Mouse (Mus musculus): ENCODE data around the gene Pdcd2l.
A peak's percentile ranks its signal among the peaks of the same experiment; 100 is the strongest.

Pdcd2l gene

DNA sequence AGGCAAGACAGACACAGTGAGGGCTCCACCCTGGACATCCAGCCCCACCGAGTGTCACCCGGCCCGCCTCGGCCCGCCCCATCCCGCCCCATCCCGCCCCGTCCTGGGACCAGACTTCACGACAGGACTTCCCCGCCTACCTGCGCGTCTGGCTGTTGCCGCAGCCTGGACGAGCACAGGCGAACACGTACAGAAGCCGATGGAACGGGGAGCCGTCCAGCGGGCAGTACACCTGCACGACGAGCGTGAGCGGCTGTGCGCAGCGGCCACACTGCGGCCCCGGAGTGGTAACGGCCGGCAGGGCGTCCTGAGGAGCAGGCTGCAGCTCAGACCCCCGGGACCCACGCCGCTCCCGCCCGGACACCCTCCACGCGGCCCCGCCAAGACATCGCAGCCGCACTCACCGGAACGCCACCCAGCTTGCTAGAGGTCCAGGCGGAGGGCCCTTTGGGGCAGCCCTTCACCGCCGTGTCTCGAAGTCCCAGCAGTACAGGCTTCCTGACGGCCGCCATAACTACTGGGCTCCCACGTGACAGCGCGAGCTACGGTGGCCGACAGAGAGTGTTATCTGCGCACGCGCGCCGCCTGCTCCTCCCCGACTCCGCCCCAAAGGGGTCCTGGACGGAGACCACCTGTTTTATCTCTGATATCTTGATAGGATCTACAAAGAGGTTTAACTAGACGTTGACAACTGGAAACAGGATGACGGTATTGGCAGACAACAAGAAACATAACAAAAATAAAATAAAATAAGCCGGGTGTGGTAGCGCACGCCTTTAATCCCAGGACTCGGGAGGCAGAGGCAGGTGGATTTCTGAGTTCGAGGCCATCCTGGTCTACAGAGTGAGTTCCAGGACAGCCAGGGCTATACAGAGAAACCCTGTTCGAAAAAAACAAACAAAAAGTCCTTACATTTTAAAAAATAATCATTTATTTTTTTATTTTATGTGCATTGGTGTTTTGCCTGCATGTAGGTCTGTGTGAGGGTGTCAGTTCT is at the start of gene Pdcd2l:
Gene Pdcd2l (minus strand): TSS at position 530 of the 997 bp plus-strand sequence.
- peak; percentile 90 to 94 for DNase-seq

DNA sequence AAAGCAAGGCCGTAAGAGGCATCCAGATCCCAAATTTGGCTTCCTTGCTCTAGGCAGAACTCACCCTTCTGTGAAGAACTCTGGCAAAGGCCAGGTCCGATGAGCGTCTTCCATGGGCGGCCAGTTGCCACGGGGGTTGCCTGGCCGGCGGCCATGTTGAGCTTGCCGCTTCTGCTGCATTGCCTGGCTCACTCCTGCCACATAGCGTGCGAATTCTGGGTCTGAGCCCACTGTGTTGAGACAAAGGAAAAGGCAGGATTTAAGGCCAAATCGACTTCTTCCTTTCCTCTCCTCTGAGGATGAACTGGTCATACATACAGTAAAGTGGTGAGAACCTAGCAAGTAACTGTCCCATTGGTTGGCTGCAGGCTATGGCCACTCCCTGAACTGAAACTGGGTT is 45.7 kb upstream of the Pdcd2l start:
- DNase-seq, result peak; percentile 74 to 79

DNA sequence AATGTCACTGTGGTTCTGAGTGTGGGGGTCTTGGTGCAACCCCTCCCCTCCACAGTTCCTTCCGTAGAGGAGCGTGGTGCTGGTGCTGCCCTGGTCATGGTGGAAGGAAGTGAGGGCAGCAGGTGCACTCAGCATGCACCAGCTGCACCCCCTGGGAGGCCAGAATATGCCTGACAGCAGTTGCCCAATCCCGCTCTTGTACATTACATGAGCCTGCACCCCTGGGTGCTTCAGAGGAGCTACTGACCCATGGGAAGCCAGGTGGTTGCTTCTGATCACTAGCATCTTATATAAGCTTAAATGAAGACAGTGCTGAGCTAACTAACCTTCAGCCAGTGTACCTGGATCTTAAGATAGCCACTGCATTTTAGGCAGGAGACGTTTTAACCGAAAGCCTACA is 41.6 kb upstream of the Pdcd2l start:
- DNase-seq, result no peak

DNA sequence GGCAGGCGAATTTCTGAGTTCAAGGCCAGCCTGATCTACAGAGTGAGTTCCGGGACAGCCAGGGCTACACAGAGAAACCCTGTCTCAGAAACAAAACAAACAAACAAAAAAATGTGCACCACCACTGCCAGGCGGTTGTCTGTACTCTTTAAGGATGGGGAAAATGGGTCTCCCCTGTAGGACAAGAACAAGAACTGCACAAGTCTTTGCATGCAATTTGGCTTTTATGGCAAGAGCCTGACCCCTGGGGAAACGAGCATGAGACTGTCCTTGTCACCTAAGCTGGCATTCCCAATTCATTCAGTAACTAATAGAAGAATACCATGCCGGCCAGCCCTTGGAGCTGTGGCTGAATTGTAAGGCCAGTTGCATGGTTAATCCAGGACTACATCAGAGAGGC is 39.1 kb upstream of the Pdcd2l start:
- DNase-seq, result no peak

DNA sequence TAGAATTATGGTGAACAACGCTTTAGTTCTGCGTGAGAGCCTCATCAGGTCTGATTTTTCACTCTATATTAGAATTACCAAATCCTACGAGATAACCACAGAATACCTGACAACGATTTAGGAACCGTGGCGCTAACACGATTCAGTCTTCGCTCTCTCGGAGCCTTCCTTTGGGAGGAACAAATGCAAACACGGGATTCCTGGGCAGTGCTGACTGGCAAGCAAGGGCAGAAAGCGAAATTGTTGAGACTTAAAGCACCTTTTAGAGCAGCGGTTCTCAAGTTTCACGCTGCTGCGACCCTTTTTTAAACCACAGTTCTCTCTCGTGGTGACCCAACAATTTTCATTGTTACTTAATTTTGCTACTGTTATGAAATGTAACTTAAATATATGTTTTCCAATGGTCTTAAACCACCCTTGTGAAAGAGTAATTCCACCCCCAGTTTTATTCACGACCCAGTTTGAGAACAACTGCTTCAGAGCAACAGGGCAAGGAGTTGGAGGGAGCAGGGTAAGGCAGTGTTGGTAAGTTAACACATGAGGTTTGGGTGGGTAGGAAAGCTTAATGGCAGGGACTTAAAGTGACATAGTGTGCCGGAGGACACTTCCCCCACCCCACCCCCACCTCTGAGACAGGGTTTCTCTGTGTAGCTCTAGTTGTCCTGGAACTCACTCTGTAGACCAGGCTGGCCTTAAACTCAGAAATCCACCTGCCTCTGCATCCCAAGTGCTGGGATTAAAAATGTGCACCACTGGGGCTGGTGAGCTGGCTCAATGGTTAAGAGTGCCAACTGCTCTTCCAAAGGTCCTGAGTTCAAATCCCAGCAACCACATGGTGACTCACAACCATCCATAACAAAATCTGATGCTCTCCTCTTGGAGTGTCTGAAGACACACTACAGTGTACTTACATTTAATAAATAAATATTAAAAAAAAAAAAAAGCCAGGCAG is 38.4 kb upstream of the Pdcd2l start:
- DNase-seq, result no peak

DNA sequence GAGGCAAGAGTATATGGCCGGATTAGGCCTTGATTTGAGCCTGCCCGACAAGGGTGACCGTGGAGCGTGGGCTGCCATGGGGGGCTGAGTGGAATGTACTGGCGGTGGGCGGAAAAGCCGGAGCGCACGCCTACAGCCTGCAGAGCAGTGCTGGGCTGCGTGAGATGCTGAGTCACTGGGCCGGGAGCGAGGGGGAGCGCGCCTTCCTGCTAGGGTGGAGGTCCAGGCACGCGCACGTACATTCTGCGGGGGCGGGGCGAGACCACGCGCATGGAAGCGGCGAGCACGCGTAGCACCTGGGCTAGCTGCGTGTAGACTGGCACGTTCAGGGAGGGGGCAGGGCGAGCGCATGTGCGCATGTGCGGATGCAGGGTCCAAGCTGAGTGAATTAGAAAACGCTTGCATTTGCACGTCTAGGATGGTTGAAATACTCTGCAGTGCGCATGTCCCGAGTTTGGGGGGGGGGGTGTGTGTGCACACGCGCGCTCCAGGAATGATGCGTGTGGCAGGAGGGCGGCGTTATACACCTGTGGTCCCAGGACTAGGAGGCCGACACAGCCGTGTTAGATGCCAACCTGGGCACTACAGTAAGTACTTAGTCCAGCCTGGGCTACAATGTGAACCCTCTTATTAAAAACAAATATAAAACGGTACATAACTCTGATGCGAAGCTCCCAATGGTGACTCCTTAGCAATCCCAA is 37.6 kb upstream of the Pdcd2l start:
- DNase-seq, result peak; percentile 100

DNA sequence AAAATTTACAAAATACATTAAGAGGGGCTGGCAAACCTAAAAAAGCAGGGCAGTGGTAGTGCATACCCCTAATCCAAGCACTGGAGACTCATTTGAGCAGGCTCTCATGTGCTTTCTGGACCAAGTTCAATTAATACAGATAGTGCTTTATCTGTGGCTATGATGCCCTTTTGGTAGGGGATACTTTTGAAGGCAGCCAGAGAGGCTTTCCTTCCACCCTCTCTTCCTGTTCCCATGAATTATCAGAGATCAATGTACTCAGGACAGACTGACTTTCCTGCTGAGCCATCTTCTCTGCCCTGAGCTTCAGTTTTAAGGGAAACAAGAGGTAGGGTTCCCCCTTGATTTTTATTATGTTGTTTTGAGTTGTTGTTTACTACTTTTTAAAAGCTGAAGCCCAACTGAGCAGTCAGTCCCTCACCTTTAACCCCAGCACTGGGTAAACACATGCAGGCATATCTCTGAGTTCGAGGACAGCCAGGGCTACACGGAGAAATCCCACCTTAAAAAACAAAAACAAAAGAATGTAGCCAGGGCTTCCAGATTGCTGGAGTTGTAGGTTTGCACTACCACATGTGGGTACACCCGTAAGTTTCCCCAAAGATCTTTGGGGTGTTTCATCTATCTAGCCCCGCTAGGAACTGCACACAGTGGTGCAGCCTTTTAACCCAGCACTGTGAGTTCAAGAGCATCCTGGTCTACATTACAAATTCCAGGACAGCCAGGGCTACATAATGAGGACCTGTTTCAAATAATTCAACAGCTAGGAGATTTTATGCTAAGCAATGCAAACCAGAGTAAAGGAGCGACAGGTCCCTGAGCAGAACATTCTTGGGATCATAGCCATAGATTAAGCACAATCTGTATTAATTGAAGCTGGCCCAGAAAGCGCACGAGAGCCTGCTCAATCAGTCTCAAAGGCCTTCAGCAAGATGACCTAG is 36.6 kb upstream of the Pdcd2l start:
- DNase-seq, result no peak

DNA sequence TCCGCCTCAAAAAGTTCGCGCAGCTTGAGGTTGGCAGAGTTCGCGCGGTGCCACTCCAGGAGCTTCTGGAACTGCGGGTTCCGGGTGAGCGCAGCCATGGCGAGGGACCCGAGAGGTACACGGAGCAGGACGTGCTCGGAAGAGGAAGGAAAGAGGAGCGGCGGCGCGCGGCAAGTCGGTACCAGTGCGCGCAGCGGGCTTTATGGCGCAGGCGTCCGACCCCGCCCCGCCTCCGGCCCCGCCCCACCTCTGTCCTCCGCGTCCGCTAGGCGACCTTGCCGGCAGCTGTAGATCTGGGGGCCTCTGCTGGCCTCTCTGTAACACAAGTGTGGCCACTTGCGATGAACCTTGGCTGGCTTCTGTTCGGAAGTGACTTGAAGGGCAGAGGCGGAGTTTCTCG is 33.7 kb upstream of the Pdcd2l start, which contains the start of gene Gpi1:
Gene Gpi1 (minus strand): TSS at position 221 of the 400 bp plus-strand sequence.
- DNase-seq, result peak; percentile 80 to 86

DNA sequence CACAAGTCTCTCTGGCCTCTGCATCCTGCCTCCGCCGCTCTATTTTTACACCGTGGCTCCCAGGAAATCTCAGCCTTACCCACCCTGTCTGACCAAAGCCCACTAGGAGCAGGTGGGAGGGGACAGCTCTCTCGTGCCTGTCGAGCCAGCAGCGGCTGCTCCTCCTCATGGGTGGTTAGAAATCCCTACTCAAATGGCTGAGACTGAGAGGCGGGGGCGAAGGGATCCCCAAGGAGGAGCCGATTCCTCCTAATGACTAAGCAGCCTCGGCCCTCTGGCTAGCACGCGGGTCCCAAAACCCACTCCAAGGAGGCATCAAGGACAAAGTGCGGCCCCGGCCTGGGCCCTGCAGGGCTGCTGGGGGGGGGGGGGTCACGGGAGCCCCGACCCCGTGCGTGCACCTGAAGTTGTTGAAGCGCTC is 33.2 kb upstream of the Pdcd2l start:
- DNase-seq, result peak; percentile 63

DNA sequence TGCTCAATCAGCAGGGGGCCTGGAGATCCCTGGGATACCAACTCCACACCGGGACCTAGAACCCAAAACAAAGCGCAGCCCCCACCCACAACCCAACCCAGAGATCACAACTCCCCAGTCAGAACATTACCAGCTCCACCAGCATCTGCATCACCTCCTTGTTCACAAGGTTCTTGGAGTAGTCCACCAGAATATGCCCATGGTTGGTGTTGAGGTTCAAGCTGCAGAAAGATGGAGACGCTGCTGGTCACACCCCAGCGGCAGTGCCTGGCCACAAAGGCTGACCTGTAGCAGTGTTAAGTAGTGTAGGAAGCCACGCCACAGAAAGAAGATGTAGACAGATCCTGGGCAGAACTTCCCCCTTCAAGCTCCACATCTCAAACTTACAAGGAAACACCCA is 32.7 kb upstream of the Pdcd2l start:
- no peak for DNase-seq

DNA sequence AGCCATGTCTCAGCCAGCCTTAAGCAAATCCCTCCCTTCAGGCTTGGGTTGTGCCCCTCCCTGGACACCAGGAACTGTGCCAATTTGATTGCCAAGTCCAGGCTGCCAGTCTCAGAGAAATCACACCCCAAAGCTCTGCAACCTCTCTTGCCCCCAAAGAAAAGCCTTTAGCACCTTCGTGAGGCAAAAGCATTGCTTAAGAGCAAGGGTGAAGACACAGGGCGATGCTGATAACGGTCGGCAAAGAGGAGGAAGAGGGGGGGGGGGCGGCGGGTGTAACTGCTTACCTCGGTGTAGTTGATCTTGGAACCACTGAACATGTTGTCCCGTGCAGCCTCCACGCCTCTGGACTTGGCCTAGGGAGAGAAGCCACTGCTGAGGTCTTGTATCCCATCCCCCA is 32.2 kb upstream of the Pdcd2l start:
- peak; percentile 57 to 66 for DNase-seq

DNA sequence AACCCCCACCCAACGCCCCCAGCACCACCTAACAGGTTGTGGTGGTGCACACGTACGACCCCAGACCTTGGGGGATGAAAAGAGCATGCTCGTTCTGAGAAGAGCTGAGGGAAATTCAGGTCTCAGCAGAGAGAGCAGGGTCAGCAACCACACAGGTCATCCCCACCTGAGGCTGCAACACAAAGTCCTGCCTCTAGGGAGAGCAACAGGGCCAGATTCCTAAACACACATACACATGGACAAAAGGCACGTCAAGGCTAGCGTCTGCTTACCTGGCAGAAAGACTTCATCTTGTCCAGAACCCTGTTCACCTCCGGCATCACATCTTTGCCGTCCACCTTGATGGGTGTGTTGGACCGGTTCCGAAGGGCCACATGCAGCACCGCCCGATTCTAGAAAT is 30.4 kb upstream of the Pdcd2l start:
- DNase-seq, result no peak

DNA sequence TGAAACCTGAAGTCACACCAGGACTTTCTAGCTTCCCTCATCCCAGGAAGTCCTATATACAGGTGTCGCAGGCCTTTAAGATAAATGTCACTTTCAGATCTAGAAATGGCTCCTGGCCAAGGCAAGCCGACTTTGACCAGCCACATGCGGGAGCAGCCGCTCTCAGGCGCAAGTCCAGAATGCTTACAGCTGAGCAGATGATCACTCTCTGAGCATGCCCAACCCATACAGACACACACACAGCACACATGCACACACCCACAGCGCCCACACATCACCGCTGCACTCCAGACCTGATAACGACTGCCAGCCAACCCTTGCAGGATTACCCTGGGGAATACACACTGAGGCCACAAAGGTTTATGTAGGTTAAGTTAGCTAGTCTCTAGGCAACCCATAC is 29.6 kb upstream of the Pdcd2l start:
- DNase-seq, result no peak

DNA sequence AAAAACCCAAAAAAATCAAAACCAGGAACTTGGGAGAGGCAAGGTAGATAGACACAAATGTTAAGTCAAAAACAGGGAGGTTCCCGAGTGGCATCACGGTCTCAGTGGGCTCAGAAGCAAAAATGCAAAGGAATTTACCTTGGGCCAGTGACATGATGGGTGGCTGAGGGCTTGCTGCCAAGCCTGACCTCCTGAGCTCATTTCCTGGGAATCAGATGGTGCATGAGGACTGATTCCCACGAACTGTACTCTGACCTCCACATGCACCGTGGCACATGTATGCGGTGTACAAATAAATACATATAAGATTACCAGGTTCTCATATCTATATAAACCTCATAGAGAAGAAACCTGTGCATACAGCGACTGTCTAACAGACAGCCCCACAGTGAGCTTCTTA is 27.8 kb upstream of the Pdcd2l start:
- no peak for DNase-seq

DNA sequence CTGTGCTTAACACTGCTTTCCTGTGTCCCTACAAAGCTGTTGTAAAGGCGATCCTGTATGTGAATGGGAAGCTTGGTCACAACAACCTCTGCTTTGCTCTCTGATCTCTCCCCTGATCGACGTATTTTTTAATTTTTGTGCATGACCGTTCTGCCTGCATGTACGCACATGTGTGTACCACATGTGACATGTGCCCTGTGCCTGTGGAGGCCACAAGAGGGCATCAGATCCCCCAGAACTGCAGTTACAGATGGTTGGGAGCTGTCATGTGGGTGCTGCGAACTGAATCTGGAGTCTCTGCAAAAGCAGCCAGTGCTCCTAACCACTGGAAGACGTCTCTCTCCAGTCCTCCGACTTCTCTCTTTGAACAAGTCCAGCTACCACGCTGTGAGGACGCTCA is 25.9 kb upstream of the Pdcd2l start:
- no peak for DNase-seq

DNA sequence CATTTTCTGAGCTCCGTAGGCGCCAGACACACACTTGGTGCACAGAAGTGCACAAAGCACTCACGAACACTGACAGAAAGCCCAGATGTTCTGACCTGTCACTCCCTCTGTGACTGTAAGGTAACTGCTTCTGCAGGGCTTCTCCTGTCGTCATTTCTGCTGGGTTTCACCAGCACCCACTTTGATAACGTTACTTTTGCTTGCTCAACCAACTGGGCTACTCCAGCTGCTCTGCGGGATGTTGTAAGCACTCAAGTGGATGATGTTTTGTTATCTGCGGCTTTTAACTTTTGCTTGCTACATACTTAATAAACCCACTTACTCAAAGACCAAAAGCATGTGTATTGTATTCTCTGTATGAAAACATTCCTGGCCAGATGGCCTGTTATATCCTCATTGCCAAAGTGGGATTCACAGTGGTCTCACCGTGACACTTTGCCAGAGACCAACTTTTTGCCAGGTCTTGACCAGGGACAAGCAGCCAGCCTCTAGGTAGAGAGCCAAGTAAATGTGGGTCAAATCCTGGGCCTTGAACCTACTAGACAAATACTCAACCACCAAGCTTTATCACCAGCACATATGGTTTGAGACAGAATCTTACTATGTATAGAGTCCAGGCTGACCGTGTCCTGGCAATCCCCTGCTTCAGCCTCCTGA is 25.3 kb upstream of the Pdcd2l start:
- no peak for DNase-seq

DNA sequence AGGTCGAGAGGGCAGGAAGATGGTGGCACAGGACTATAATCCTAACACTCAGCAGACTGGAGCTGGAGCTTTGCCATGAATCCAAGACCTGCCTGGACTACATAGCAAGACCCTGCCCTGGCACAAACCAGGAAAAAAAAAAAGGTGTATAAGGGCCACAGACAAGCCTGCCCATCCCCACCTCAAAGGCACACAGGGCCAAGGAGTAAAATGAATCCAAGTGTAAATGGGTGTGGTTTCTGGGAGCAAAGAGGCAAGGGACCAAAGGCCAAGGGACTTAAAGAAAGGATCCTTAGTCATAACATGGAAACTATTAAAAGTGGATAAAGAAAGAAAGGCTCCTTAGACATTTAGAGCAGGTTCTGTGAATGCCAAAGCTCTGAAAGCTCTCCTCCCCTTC is 22.0 kb upstream of the Pdcd2l start:
- DNase-seq, result no peak

DNA sequence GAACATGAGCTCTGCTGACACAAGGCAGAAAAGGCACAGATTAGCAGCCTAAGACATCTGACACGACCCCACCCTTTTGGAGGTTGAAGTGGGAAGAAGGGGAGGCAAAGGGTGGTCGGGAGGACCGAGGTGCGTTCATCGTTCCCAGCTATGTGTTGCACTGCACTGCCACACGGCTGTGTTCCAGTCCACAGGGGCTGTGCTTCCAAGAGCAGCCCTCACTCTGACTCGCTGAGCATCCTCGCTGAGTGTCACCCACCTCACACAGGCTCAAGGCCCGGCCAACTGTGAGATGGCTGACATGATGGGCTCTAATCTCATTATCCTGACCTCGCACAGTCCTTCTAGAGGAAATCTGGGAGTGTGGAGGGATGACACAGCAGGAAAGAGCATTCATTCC is 20.0 kb upstream of the Pdcd2l start:
- no peak for DNase-seq

DNA sequence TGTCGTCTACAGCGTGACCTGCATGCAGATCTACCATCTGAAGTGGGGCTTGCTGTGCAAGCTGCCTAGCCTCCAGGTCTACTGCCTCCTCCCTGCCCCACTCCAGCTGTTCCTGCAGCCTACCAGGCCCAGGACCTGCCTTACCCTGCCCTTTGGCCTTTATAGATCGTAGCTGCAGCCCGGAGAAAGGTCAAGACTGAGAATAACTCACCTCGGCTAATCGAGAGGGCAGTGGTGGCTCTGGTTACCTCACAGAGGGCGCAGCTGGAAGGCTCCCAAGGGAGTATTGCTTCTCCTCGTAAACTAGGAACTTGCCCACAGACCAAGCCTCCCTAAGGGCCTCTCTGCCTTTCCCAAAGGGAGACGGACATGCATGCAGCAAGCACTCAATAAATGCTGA is 19.0 kb upstream of the Pdcd2l start:
- no peak for DNase-seq

DNA sequence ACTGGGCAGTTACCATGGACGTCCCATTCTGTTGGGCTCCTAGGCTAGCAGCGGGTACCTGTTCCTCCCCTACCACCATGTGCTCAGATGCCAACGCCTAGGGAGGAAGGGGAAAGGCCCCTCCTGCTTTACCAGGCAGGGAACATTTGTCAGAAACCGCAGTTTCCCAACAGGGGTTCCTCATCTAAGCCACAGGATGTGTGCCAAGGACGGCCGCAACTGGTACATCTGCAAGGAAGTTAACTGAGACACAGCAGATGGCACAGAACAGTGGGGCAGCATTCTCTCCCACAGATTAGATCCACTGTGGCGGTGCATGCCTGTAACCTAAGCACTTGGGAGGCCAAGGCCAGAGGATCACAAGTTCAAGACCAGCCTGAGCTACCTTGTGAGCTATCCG is 18.2 kb upstream of the Pdcd2l start:
- DNase-seq, result no peak

DNA sequence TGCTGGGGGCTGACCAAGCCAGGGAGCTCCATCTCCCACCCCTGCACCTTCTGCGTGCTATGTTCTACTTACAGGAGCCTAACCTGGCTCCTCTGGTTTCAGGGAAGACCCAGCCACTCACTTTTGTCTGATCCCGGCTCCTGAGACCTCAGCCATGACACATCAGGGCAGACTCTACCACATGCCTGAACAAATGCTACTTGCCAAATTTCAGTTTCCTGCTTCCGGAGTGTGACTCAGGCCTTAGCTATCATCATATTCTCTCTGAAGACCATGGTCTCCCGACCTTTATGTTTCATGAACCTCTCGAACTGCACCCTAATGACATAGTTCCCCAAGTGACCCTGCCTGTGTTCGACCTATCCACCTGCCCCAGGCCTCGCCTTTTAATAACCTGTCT is 16.8 kb upstream of the Pdcd2l start:
- DNase-seq, result no peak
